Mouse (Mus musculus): ENCODE data around the gene Cyp4f16. TPM values are rescaled to one million over a fixed set of nuclear protein-coding genes. Genes with fewer than 3 reads are reported as not detected.
"Not testable (repeated sequence)": the region's sequence is repeated elsewhere in the genome, so short reads cannot be mapped to it uniquely, and the experiment has no call there.

The Cyp4f16 gene
- polyA plus RNA-seq, 2 experiments from 2014 or later: 7.3 to 21.3 TPM

DNA sequence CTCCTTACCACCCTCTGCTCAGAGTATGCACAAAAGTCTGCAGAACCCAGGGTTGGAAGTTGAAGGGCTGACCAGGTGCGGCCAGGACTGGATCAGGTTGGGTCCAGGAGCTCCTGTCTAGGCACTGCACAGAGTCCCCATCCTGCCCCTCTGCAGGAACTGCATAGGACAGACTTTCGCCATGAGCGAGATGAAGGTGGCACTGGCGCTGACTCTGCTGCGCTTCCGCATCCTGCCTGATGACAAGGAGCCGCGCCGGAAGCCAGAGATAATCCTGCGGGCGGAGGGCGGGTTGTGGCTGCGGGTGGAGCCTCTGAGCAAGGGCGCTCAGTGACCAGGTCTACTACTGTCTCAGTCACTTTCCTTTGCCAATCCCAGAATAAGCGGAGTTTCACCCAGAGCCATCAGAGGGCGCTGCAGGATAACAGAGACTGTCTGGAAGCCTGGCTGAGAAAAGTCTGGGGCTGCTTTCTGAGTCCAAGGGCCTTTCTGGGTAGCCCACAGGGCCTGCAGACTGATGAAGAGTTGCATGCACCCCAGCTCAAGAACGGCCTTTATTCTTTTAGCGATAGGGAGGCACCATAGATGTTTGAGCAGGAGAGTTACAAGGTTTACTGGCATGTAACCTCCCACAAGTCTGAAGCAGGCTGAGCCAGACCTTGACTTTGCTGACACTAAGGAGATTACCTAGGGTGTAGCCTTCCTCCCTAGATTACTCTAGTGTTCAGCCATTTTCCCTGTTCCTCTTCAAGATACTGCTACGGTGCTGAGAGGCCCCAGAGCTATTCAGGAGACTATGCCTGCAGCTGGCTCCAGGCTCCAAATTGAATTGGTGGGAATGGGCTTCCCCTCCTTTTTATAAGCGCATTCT, 14.8 kb downstream of the Cyp4f16 start:
- peak; percentile 87 for ATAC-seq

- ATAC-seq: not testable (repeated sequence)
Measured at GRCm38 (mm10) chr17:32553016-32553415, 16.7 kb downstream of the Cyp4f16 start.

- ATAC-seq: not testable (repeated sequence)
Measured at GRCm38 (mm10) chr17:32554368-32554767, 18.0 kb downstream of the Cyp4f16 start.

GRCm38 (mm10) chr17:32563301-32563700, 26.9 kb downstream of the Cyp4f16 start:
- ATAC-seq: not testable (repeated sequence)

DNA sequence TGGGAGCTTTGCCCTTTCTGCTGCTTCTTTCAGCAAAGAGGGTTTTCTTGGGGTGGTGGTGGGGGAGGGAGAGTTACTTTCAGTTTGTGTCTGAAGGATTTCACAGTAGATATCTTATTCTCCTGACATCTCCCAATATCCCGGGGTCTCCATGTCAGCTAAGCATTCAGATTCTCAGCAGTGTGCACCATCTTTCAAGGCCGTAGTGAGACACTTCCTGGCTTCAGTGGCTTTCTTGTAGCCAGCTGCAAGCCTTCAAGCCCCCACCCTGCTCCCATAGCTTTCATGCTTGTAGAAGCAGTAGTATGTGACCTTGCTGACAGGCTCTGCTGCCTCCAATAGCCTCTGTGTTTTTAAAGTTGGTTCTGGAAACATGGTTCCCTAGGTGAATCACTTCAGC, 36.9 kb downstream of the Cyp4f16 start:
- not testable (repeated sequence) for ATAC-seq

DNA sequence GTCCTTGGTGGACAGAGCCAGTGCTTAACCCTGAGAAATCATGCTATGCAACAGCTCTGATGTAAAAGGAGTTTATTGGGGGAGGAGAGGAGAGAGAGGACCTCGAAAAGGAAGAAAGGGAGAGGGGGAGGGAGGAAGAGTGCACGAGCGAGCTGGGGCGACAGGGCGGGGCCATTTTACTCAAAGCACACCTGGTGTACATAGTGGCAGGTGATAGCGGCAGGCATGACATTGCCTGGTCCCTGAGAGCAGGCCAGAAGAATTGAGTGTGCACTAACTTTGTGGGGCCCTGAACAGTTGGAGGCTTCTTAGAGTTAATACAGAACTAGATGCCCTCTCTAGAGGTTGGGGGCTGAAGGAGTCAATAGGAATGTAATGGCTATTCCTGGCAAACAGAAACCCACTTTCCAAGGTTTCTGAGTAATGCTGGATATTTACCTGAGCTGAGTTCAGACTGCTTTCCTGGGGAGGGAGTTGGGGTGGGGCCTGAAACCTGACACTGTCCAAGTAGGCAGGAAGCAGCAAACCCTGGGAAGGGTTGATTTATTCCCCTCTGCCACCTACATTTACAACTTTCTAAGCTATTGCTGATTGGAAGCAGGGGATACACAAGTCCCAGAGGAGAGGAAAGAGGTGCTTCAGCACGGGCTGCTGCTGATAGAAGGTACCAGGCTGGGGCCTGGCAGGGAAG, 41.3 kb downstream of the Cyp4f16 start:
- ATAC-seq: no peak

DNA sequence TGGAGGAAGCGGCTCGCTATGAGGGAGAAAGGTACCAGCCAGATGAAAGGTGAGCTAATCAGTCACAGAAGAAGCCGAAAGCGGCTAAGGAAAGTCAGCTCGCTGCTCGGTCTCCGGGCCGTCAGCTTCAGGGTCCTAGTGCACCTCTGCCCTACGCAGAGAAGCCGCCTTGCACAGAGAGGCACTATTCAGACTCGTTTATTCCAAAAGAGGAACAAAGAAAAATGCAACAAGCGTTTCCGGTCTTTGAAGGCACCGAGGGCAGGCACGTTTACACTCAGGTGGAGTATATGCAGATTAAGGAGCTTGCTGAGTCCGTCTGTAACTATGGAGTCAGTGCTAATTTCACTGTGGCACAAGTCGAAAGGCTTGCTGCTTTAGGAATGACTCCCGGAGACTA, 60.1 kb downstream of the Cyp4f16 start:
- no peak for ATAC-seq

Other genes starting within 250 kb of the Cyp4f16 start
- 100 to 1,000 TPM; 150 to 275 TPM for gene Akap8, start 215.3 kb upstream of the Cyp4f16 start, polyA plus RNA-seq (2017; shearing (Covaris generic))
- gene Akap8l, start 186.0 kb upstream of the Cyp4f16 start, polyA plus RNA-seq (2017; shearing (Covaris generic)): 10 to 100 TPM; 58.1 to 59.3 TPM
- 10 to 100 TPM; 11.0 to 14.0 TPM for gene Wiz, start 147.1 kb upstream of the Cyp4f16 start, polyA plus RNA-seq (2017; shearing (Covaris generic))
- gene Rasal3, start 133.0 kb upstream of the Cyp4f16 start, polyA plus RNA-seq (2017; shearing (Covaris generic)): 100 to 1,000 TPM in 1 of 2 experiments, 10 to 100 TPM in 1; 91.5 to 117 TPM
- gene Pglyrp2, start 112.4 kb upstream of the Cyp4f16 start, polyA plus RNA-seq (2017; shearing (Covaris generic)): 100 to 1,000 TPM in 1 of 2 experiments, 10 to 100 TPM in 1; 86.6 to 132 TPM
- 1 to 10 TPM in 1 of 2 experiments, under 1 TPM in 1; 0.58 to 1.2 TPM for gene Cyp4f39, start 83.8 kb upstream of the Cyp4f16 start, polyA plus RNA-seq (2017; shearing (Covaris generic))
- gene Cyp4f17, start 30.5 kb upstream of the Cyp4f16 start, polyA plus RNA-seq (2017; shearing (Covaris generic)): 10 to 100 TPM; 11.0 to 13.1 TPM
- not detected for gene Cyp4f37, start 84.8 kb downstream of the Cyp4f16 start, polyA plus RNA-seq (2017; shearing (Covaris generic))
- not detected for gene Cyp4f40, start 122.3 kb downstream of the Cyp4f16 start, polyA plus RNA-seq (2017; shearing (Covaris generic))
- gene Cyp4f15, start 149.1 kb downstream of the Cyp4f16 start, polyA plus RNA-seq (2017; shearing (Covaris generic)): not detected